Mouse (Mus musculus) neural tube, embryonic 11.5 days (tissue): ENCODE results near the gene Gm45713. TPM values are rescaled to one million over a fixed set of nuclear protein-coding genes. Genes with fewer than 3 reads are reported as not detected.
A peak's percentile ranks its signal among the peaks of the same experiment; 100 is the strongest.

Experiments used
- ATAC-seq: fragments of 200-750 bp; cut with Nextera tagmentation; 2 replicates; pipeline ENCODE4 v1.8.0; 2017; ENCODE audit warnings: moderate number of reproducible peaks, mild to moderate bottlenecking, moderate TSS enrichment, moderate library complexity; ENCODE audit not compliant: insufficient read depth, low FRiP score, low TSS enrichment
- DNase-seq: peaks from one replicate; pipeline ENCODE4 v3.0.0-alpha.2; 2015; ENCODE audit warnings: low spot score
- H3K27ac ChIP-seq: fragments of 300-500 bp; sonication (generic); 2 replicates; pipeline ENCODE4 v1.5.1; 2014; ENCODE audit warnings: low read depth, mild to moderate bottlenecking, low read length
- H3K27me3 ChIP-seq: fragments of 300-500 bp; sonication (generic); 2 replicates; pipeline ENCODE4 v1.6.1; 2014; ENCODE audit warnings: mild to moderate bottlenecking, low read length, mixed read lengths; ENCODE audit not compliant: control insufficient read depth, insufficient read depth
- H3K36me3 ChIP-seq: fragments of 300-500 bp; sonication (generic); 2 replicates; pipeline ENCODE4 v1.6.1; 2014; ENCODE audit warnings: mild to moderate bottlenecking, low read length, moderate library complexity, mixed read lengths; ENCODE audit not compliant: control insufficient read depth, insufficient read depth
- H3K4me1 ChIP-seq: fragments of 300-500 bp; sonication (generic); 2 replicates; pipeline ENCODE4 v1.6.1; 2014; ENCODE audit warnings: low read length, mixed read lengths; ENCODE audit not compliant: control insufficient read depth, insufficient read depth
- H3K4me2 ChIP-seq: fragments of 300-500 bp; sonication (generic); 2 replicates; pipeline ENCODE4 v1.6.1; 2014; ENCODE audit warnings: low read depth, mild to moderate bottlenecking, moderate library complexity
- H3K4me3 ChIP-seq: fragments of 300-500 bp; sonication (generic); 2 replicates; pipeline ENCODE4 v1.5.1; 2014; ENCODE audit warnings: low read depth, low read length
- H3K9ac ChIP-seq: fragments of 300-500 bp; sonication (generic); 2 replicates; pipeline ENCODE4 v1.6.1; 2014; ENCODE audit warnings: mild to moderate bottlenecking, low read length
- H3K9me3 ChIP-seq: fragments of 300-500 bp; sonication (generic); 2 replicates; pipeline ENCODE4 v1.6.1; 2016; ENCODE audit warnings: low read length; ENCODE audit not compliant: control insufficient read depth
- WGBS: fragments of 180-500 bp; shearing (Covaris S2); extraction: QIAGEN DNeasy Blood & Tissue Kit; methylation state at CpG from one replicate; pipeline ENCODE4 v1.1.7; 2014; 5-methylcytosine and 5-hydroxymethylcytosine counted together
- polyA plus RNA-seq: library from polyadenylated mRNA; unstranded; fragments of >200 nt; fragmentation: Nextera tagmentation; extraction: Ambion mirVana; gene quantifications from 2 replicates; pipeline ENCODE4 v1.2.1, GENCODE M21; 2014

Gm45713 gene
- polyA plus RNA-seq, 1 experiment from 2014 or later: 0.21 TPM

DNA sequence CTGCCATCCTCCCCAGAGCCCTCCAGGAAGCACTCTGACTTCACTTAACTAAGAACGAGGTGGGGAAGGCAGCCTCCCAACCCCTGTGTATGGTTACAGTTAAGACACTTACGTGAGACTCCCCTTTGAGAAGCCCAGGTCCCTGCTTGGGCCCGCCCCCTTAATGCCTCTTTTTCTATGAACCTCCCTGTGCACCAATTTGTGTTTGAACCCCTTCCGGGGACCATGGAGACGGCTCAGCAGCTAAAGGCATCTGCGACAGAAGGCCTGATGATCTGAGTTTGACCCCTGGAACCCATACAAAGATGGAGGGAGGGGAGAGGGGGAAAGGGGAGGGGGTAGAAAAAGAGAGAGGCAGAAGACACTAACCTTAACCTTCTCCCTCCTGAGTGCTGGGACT, 29.6 kb downstream of the Gm45713 start:
- ATAC-seq: 0 out of 2 replicates have a peak, but pooled peaks have one; percentile 20

DNA sequence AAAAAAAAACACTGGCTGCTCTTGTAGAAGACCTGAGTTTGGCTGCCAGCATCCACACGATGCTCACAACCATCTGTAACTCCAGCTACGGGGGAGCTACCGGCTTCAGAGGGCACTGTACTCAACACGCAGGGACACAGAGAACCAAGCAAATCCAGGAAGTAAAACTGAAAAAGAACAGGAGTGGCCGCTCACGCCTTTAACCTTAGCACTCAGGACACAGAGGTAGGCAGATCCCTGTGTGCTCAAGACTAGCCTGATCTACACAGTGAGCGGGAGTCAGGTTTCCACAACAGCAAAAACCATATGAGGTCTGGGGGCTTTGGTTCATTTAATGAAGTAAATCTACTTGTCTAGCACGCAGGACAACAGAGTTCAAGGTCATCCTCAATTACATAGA, 30.5 kb downstream of the Gm45713 start:
- Histone ChIP-seq H3K4me2 (no peak overlapping the region), H3K36me3 (no peaks in the 10 kb centered on the region), H3K27me3 (no peaks in the 10 kb centered on the region), H3K9ac (no peak overlapping the region), H3K4me1 (peaks cover 3% of the 10 kb centered on the region; the same call in 1 of the 2 replicates), H3K4me3 (no peak overlapping the region), H3K9me3 (no peaks in the 10 kb centered on the region), H3K27ac (no peak overlapping the region)
- 79% methylated on average over 8 of the region's 8 CpGs for WGBS
- DNase-seq (no peak), ATAC-seq (no peak)

More for the DNA sequence above, 29.6 kb downstream of the Gm45713 start:
- peak; percentile 47 for DNase-seq
- Histone ChIP-seq H3K9ac (peak overlapping the region; percentile 7; the same call in 1 of the 2 replicates), H3K4me2 (no peak overlapping the region), H3K36me3 (no peaks in the 10 kb centered on the region), H3K4me3 (no peak overlapping the region), H3K27ac (no peak overlapping the region), H3K9me3 (no peaks in the 10 kb centered on the region), H3K4me1 (peaks cover 3% of the 10 kb centered on the region; the same call in 1 of the 2 replicates), H3K27me3 (no peaks in the 10 kb centered on the region)
- 24% methylated on average over 6 of the region's 6 CpGs for WGBS

DNA sequence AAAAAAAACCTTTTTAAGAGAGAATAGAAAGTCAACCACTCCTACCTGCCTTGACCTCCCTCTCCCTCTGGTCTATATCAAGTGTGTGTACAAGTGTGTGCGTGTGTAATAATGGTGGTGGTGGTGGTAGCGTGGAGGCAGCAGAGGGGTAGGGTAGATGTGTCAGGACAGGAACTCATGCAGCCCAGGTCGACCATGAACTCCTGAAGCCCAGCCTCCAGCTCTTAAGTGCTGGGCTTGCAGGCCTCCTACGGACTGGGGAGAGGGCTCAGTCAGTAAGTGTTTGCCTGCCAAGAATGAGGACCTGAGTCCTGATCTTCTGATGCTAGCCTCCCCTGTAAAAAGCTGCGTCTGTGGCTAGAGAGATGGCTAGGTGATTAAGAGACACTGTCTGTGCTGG, 31.1 kb downstream of the Gm45713 start:
- Histone ChIP-seq H3K4me1 (peaks cover 3% of the 10 kb centered on the region; the same call in 1 of the 2 replicates), H3K9me3 (no peaks in the 10 kb centered on the region), H3K36me3 (no peaks in the 10 kb centered on the region), H3K4me3 (no peak overlapping the region), H3K27ac (no peak overlapping the region), H3K9ac (no peak overlapping the region), H3K4me2 (no peak overlapping the region), H3K27me3 (no peaks in the 10 kb centered on the region)
- ATAC-seq: no peak
- no peak for DNase-seq
- 88% methylated on average over 5 of the region's 5 CpGs for WGBS

DNA sequence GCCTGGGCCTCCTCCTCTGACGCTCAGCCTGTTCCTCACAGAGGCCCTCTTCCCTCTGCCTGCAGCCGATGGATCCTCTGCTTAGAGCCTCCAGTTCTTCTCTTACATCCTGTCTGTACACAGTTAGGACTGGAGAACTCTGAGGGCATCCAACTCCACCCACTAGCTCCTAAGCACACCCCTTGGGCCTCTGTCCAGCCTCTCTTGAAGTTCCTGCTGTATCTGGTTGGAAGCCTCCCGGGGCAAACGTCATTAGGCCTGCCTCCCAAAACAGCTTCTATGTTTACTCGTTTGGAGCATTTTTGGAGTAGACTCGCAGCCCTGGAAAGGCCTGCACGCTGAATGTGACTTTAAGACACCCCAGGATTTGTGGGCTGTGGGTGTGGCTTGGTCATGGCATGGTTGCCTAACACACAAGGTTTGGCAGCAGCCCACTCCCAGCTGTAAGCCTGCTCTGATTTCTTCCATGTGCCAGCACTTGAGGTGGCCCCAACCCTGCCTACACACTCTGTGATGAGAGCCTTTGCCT, 32.3 kb downstream of the Gm45713 start, which contains the start of gene Fcgrt:
Fcgrt (minus strand) TSS at position 200 of the 529 bp plus-strand sequence.
- Histone ChIP-seq H3K4me3 (no peak within 1 kb of the TSS), H3K27me3 (no peaks in the 10 kb centered on the region), H3K9me3 (no peaks in the 10 kb centered on the region), H3K4me1 (peaks cover 3% of the 10 kb centered on the region; the same call in 1 of the 2 replicates), H3K36me3 (no peaks in the 10 kb centered on the region), H3K9ac (no peak within 1 kb of the TSS), H3K4me2 (no peak within 1 kb of the TSS), H3K27ac (no peak within 1 kb of the TSS)
- ATAC-seq (no peak), DNase-seq (no peak)
- 76% methylated on average over 7 of the region's 7 CpGs for WGBS

DNA sequence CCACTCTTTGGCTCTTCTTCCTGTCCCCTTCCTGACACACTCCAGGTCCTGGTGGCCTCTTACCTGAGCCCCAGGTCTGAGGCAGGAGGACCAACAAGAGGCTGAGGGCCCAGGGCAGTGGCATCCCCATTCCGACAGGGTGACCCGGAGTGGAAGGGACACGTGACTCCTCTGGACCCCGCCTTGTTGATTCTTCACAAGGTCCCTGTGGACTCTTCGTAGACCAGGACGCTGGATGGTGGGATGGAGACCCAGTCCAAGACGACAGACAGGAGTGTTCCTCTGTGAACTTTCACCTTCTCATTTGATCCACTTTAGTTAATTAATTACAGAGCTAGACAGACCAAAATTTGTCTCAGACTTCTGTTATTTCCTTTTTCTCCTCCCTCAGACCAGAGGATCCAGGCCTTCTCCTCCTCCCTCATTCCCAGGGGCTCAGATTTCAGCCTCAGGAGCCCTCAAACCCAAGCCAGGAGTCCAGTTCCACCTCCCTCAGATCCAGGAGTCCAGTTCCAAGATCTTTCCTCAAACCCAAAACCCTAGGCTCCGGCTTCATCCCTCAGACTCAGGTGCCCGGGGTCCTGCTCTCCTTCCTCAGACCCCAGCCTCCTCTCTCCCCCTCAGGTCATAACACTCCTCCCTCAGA, 33.0 kb downstream of the Gm45713 start:
- Histone ChIP-seq H3K27ac (no peak overlapping the region), H3K4me2 (no peak overlapping the region), H3K4me3 (no peak overlapping the region), H3K9ac (no peak overlapping the region), H3K27me3 (no peaks in the 10 kb centered on the region), H3K4me1 (peaks cover 3% of the 10 kb centered on the region; the same call in 1 of the 2 replicates), H3K9me3 (no peaks in the 10 kb centered on the region), H3K36me3 (no peaks in the 10 kb centered on the region)
- no peak for ATAC-seq
- no peak for DNase-seq
- WGBS: 81% methylated on average over 9 of the region's 9 CpGs

DNA sequence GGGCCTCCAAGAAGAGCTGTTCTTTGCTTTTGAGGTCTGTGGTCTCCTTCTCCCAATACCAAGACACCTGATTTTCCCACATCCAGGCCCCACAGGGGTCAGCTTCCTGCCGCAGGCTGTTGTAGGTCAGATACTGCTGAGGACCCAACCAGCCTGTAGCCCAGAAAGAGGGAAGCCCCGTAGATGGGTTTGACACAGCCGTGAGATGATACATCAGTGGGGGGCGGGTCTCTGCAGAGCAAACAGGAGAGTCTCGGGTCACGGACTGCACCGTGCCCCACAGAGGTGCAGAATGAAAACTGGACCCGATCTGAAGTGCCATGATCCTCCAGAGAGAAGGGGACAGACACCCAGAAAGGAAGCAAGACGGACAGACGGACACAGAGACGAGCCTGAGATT, 33.6 kb downstream of the Gm45713 start:
- Histone ChIP-seq H3K9ac (no peak overlapping the region), H3K4me1 (peaks cover 3% of the 10 kb centered on the region; the same call in 1 of the 2 replicates), H3K9me3 (no peaks in the 10 kb centered on the region), H3K4me2 (no peak overlapping the region), H3K4me3 (no peak overlapping the region), H3K27me3 (no peaks in the 10 kb centered on the region), H3K36me3 (no peaks in the 10 kb centered on the region), H3K27ac (no peak overlapping the region)
- 87% methylated on average over 11 of the region's 11 CpGs for WGBS
- no peak for ATAC-seq
- DNase-seq: no peak

DNA sequence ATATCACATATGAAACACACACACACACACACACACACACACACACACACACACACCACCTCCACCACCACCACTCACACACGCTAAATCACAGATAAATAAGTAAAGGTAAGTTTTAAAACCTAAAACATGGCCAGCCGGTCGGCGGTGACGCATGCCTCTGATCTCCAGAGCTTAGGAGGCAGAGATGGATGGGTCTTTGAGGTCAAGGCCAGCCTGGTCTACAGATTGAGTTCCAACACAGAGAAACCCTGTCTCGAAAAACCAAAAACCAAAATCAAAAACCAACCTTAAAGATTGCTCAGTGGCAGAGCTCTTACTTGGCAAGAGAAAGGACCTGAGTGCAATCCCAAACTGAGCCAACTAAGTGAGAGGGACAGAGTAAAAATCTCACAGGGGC, 36.0 kb downstream of the Gm45713 start:
- no peak overlapping the region for H3K4me2 ChIP-seq
- H3K27ac ChIP-seq: no peak overlapping the region
- no peaks in the 10 kb centered on the region for H3K36me3 ChIP-seq
- no peaks in the 10 kb centered on the region for H3K27me3 ChIP-seq
- DNase-seq: no peak
- 92% methylated on average over 6 of the region's 6 CpGs for WGBS
- H3K9me3 ChIP-seq: no peaks in the 10 kb centered on the region
- H3K4me1 ChIP-seq: no peaks in the 10 kb centered on the region
- H3K9ac ChIP-seq: no peak overlapping the region
- H3K4me3 ChIP-seq: no peak overlapping the region
- no peak for ATAC-seq

DNA sequence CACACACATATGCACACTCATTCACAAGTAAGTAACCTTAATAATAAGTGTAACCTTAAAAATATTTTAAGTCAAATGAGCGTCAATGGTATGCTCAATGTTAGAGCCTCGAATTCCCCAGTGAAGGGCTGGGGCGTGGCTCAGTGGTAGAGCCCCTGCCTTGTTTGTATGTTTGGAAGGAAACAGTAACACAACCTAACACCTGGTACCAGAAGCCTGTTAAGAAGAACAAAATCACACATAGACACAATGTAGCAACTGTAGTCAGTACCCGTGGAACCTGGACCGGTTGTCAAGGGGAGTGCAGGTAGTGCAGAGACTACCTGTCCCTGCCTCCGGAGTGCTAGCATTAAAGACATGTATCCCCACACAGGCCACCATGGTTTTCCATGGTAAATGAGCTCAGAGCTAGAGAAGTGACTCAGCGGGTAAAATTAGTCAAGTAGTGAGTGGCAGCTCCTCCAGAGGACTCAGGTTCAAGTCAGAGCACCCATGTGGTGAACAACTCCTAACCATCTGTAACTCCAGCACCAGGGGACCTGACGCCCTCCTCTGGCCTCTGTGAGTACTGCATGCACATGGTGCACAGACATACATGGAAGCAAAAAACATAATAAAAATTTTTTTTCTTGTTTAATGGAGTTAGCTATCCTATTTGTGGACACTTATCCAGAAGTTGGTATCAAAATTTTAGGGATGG, 37.3 kb downstream of the Gm45713 start:
- no peak overlapping the region for H3K4me3 ChIP-seq
- H3K9ac ChIP-seq: no peak overlapping the region
- H3K27me3 ChIP-seq: no peaks in the 10 kb centered on the region
- 87% methylated on average over 8 of the region's 8 CpGs for WGBS
- no peaks in the 10 kb centered on the region for H3K4me1 ChIP-seq
- no peak overlapping the region for H3K27ac ChIP-seq
- no peaks in the 10 kb centered on the region for H3K36me3 ChIP-seq
- H3K9me3 ChIP-seq: no peaks in the 10 kb centered on the region
- no peak overlapping the region for H3K4me2 ChIP-seq
- ATAC-seq (no peak), DNase-seq (no peak)
